Mouse (Mus musculus) forebrain, embryonic 15.5 days (tissue): ENCODE data around the gene Hmox2. TPM values are rescaled to one million over a fixed set of nuclear protein-coding genes. Genes with fewer than 3 reads are reported as not detected.

Experiments used
- ATAC-seq: fragments of 200-750 bp; cut with Nextera tagmentation; replicated peaks from 2 replicates; pipeline ENCODE4 v1.8.0; 2017; ENCODE audit warnings: mild to moderate bottlenecking, moderate TSS enrichment, moderate library complexity
- H3K27ac ChIP-seq: fragments of 300-500 bp; sonication (generic); replicated peaks from 2 replicates; pipeline ENCODE4 v1.5.1; 2015; ENCODE audit warnings: mild to moderate bottlenecking, inconsistent platforms
- H3K27me3 ChIP-seq: fragments of 300-500 bp; sonication (generic); 2 replicates; pipeline ENCODE4 v1.6.1; 2015; ENCODE audit warnings: inconsistent platforms
- H3K36me3 ChIP-seq: fragments of 300-500 bp; sonication (generic); 2 replicates; pipeline ENCODE4 v1.6.1; 2015; ENCODE audit warnings: mild to moderate bottlenecking, inconsistent platforms
- H3K4me1 ChIP-seq: fragments of 300-500 bp; sonication (generic); 2 replicates; pipeline ENCODE4 v1.6.1; 2015; ENCODE audit warnings: inconsistent platforms
- H3K4me2 ChIP-seq: fragments of 300-500 bp; sonication (generic); replicated peaks from 2 replicates; pipeline ENCODE4 v1.6.1; 2015; ENCODE audit warnings: mild to moderate bottlenecking, inconsistent platforms
- H3K4me3 ChIP-seq: fragments of 300-500 bp; sonication (generic); 2 replicates; pipeline ENCODE4 v1.5.1; 2015; ENCODE audit warnings: mild to moderate bottlenecking, inconsistent platforms
- H3K9ac ChIP-seq: fragments of 300-500 bp; sonication (generic); replicated peaks from 2 replicates; pipeline ENCODE4 v1.6.1; 2015; ENCODE audit warnings: mild to moderate bottlenecking, inconsistent platforms
- H3K9me3 ChIP-seq: fragments of 300-500 bp; sonication (generic); 2 replicates; pipeline ENCODE4 v1.6.1; 2016; ENCODE audit warnings: inconsistent platforms
- WGBS: fragments of 180-500 bp; shearing (Covaris S2); methylation state at CpG from one replicate; pipeline ENCODE4 v1.1.7; 2015; ENCODE audit warnings: mixed read lengths; 5-methylcytosine and 5-hydroxymethylcytosine counted together
- polyA plus RNA-seq: library from polyadenylated mRNA; unstranded; fragments of >200 nt; fragmentation: Nextera tagmentation; extraction: Ambion mirVana; gene quantifications from 2 replicates; pipeline ENCODE4 v1.2.1, GENCODE M21; 2015

The Hmox2 gene
- polyA plus RNA-seq, 1 experiment from 2014 or later = 88.3 TPM

GRCm38 (mm10) chr16:4702646-4703045, 23.5 kb upstream of the Hmox2 start:
- no peaks in the 10 kb centered on the region for H3K4me1 ChIP-seq
- no peaks in the 10 kb centered on the region for H3K9me3 ChIP-seq
- no peak overlapping the region for H3K4me2 ChIP-seq
- peaks cover 87% of the 10 kb centered on the region for H3K36me3 ChIP-seq
- no peak for ATAC-seq
- H3K27me3 ChIP-seq = no peaks in the 10 kb centered on the region
- WGBS = 85% methylated on average over 1 of the region's 1 CpGs
- no peak overlapping the region for H3K9ac ChIP-seq
- H3K27ac ChIP-seq = no peak overlapping the region
- H3K4me3 ChIP-seq = no peak overlapping the region

GRCm38 (mm10) chr16:4705541-4705940, 20.6 kb upstream of the Hmox2 start:
- Histone ChIP-seq H3K36me3 (peaks cover 79% of the 10 kb centered on the region), H3K4me2 (no peak overlapping the region), H3K9me3 (no peaks in the 10 kb centered on the region), H3K9ac (no peak overlapping the region), H3K4me3 (no peak overlapping the region), H3K27ac (no peak overlapping the region), H3K4me1 (no peaks in the 10 kb centered on the region), H3K27me3 (no peaks in the 10 kb centered on the region)
- no peak for ATAC-seq
- WGBS = 75% methylated on average over 4 of the region's 4 CpGs

GRCm38 (mm10) chr16:4711173-4711572, 15.0 kb upstream of the Hmox2 start:
- no peak for ATAC-seq
- H3K4me2 ChIP-seq = no peak overlapping the region
- H3K27ac ChIP-seq = no peak overlapping the region
- WGBS = 92% methylated on average over 4 of the region's 4 CpGs
- H3K36me3 ChIP-seq = peaks cover 69% of the 10 kb centered on the region
- H3K9ac ChIP-seq = no peak overlapping the region
- H3K27me3 ChIP-seq = no peaks in the 10 kb centered on the region
- H3K9me3 ChIP-seq = no peaks in the 10 kb centered on the region
- H3K4me3 ChIP-seq = no peak overlapping the region
- no peaks in the 10 kb centered on the region for H3K4me1 ChIP-seq

GRCm38 (mm10) chr16:4713861-4714710, 12.1 kb upstream of the Hmox2 start:
- Histone ChIP-seq H3K9me3 (no peaks in the 10 kb centered on the region), H3K27ac (no peak overlapping the region), H3K9ac (no peak overlapping the region), H3K4me1 (peaks cover 10% of the 10 kb centered on the region), H3K36me3 (peaks cover 47% of the 10 kb centered on the region), H3K4me2 (no peak overlapping the region), H3K4me3 (no peak overlapping the region), H3K27me3 (no peaks in the 10 kb centered on the region)
- ATAC-seq = no peak
- WGBS = 94% methylated on average over 17 of the region's 17 CpGs

- H3K36me3 ChIP-seq = peaks cover 20% of the 10 kb centered on the region
- H3K9me3 ChIP-seq = no peaks in the 10 kb centered on the region
- no peak for ATAC-seq
- peak overlapping the region; percentile 73 for H3K4me3 ChIP-seq
- H3K27ac ChIP-seq = no peak overlapping the region
- H3K9ac ChIP-seq = peak overlapping the region; percentile 63; the same call in 1 of the 2 replicates
- no peaks in the 10 kb centered on the region for H3K27me3 ChIP-seq
- 54% methylated on average over 3 of the region's 3 CpGs for WGBS
- H3K4me2 ChIP-seq = peak overlapping the region; percentile 77
- H3K4me1 ChIP-seq = peaks cover 14% of the 10 kb centered on the region
Observed at GRCm38 (mm10) chr16:4717866-4718265, 8.3 kb upstream of the Hmox2 start.

GRCm38 (mm10) chr16:4718753-4719518, 7.2 kb upstream of the Hmox2 start, which contains the start of gene Nmral1:
Gene Nmral1, minus strand, starts transcription at chr16:4719356.
- H3K4me2 ChIP-seq = peak within 1 kb of the TSS; percentile 77
- no peaks in the 10 kb centered on the region for H3K9me3 ChIP-seq
- peak within 1 kb of the TSS; percentile 73 for H3K4me3 ChIP-seq
- ATAC-seq = peak; percentile 87
- 10% methylated on average over 33 of the region's 33 CpGs for WGBS
- peaks cover 20% of the 10 kb centered on the region for H3K36me3 ChIP-seq
- peak within 1 kb of the TSS; percentile 63 for H3K9ac ChIP-seq
- H3K4me1 ChIP-seq = peaks cover 14% of the 10 kb centered on the region
- no peaks in the 10 kb centered on the region for H3K27me3 ChIP-seq
- peak within 1 kb of the TSS; percentile 84 for H3K27ac ChIP-seq

GRCm38 (mm10) chr16:4722128-4722914, 3.8 kb upstream of the Hmox2 start:
- H3K9me3 ChIP-seq = no peaks in the 10 kb centered on the region
- no peak overlapping the region for H3K9ac ChIP-seq
- no peak overlapping the region for H3K4me2 ChIP-seq
- H3K27ac ChIP-seq = no peak overlapping the region
- no peaks in the 10 kb centered on the region for H3K27me3 ChIP-seq
- no peak overlapping the region for H3K4me3 ChIP-seq
- no peaks in the 10 kb centered on the region for H3K36me3 ChIP-seq
- ATAC-seq = no peak
- peaks cover 21% of the 10 kb centered on the region for H3K4me1 ChIP-seq
- WGBS = 59% methylated on average over 7 of the region's 7 CpGs

GRCm38 (mm10) chr16:4722915-4723209, 3.3 kb upstream of the Hmox2 start:
- Histone ChIP-seq H3K27me3 (no peaks in the 10 kb centered on the region), H3K9me3 (no peaks in the 10 kb centered on the region), H3K4me2 (no peak overlapping the region), H3K36me3 (no peaks in the 10 kb centered on the region), H3K27ac (no peak overlapping the region), H3K4me3 (no peak overlapping the region), H3K4me1 (peaks cover 22% of the 10 kb centered on the region), H3K9ac (no peak overlapping the region)
- 82% methylated on average over 3 of the region's 3 CpGs for WGBS
- ATAC-seq = no peak

- no peaks in the 10 kb centered on the region for H3K9me3 ChIP-seq
- no peak overlapping the region for H3K4me3 ChIP-seq
- no peak overlapping the region for H3K9ac ChIP-seq
- no peak overlapping the region for H3K4me2 ChIP-seq
- no peak for ATAC-seq
- H3K27me3 ChIP-seq = no peaks in the 10 kb centered on the region
- WGBS = 83% methylated on average over 4 of the region's 4 CpGs
- H3K36me3 ChIP-seq = no peaks in the 10 kb centered on the region
- H3K27ac ChIP-seq = no peak overlapping the region
- peaks cover 16% of the 10 kb centered on the region for H3K4me1 ChIP-seq
Observed at GRCm38 (mm10) chr16:4725266-4725665, 895 bp upstream of the Hmox2 start.

GRCm38 (mm10) chr16:4726528-4727128, 467 bp downstream of the Hmox2 start:
- H3K36me3 ChIP-seq = no peaks in the 10 kb centered on the region
- ATAC-seq = 0 out of 2 replicates have a peak, but pooled peaks have one; percentile 14
- H3K27me3 ChIP-seq = no peaks in the 10 kb centered on the region
- peak overlapping the region; percentile 91 for H3K9ac ChIP-seq
- H3K27ac ChIP-seq = peak overlapping the region; percentile 79
- H3K4me1 ChIP-seq = peaks cover 16% of the 10 kb centered on the region
- H3K9me3 ChIP-seq = no peaks in the 10 kb centered on the region
- WGBS = 2% methylated on average over 40 of the region's 40 CpGs
- peak overlapping the region; percentile 86 for H3K4me3 ChIP-seq
- H3K4me2 ChIP-seq = peak overlapping the region; percentile 72

GRCm38 (mm10) chr16:4727526-4727925, 1.4 kb downstream of the Hmox2 start:
- WGBS = 95% methylated on average over 1 of the region's 1 CpGs
- no peaks in the 10 kb centered on the region for H3K36me3 ChIP-seq

More at GRCm38 (mm10) chr16:4727526-4727925, 1.4 kb downstream of the Hmox2 start:
- Histone ChIP-seq H3K9me3 (no peaks in the 10 kb centered on the region), H3K27ac (no peak overlapping the region), H3K9ac (no peak overlapping the region), H3K4me2 (peak overlapping the region; percentile 72), H3K27me3 (no peaks in the 10 kb centered on the region), H3K4me1 (peaks cover 16% of the 10 kb centered on the region), H3K4me3 (peak overlapping the region; percentile 86; the same call in 1 of the 2 replicates)
- ATAC-seq = no peak
